Mouse (Mus musculus): ENCODE results near the gene Nfkbid. TPM values are rescaled to one million over a fixed set of nuclear protein-coding genes. Genes with fewer than 3 reads are reported as not detected.

The Nfkbid gene
- polyA plus RNA-seq (2015; fragmentation: Nextera tagmentation; extraction: Ambion mirVana) = 0.88 and 1.7 TPM in 2 replicates

DNA sequence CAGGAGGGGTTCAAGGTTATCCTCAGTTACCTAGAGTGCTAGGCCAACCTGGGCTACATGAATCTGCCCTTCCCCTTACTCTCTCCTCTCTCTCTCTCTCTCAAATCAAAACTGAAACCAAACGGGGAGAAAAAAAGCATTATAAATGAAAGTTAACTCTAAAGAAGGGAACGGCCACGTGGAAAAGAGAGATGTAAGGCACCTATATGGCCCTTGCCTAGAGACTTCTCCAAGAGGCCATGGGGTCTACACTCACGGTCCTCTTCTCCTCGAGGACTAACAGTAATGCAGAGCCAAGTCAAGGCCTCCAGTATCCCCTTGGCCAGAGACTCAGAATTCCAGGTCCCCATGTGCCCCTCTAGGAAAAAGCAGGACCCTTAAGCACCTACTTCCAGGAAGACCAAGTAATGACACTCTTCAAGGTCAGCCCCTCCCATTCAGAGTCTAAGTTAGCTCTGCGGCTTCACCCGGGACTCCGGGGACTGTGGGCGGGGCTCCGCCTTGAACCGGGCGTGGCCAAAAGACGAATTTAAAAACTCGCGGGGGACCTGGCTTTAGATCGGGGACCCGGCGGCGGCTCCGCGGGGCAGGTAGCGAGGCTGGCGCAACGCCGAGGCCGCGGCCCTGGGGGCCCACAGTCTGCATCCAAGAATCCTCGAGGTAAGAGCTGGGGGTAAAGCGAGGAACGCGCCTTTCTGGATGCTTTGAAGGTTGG is at the start of gene Nfkbid:
Gene Nfkbid (plus strand): TSS at position 558 of the 715 bp plus-strand sequence.

DNA sequence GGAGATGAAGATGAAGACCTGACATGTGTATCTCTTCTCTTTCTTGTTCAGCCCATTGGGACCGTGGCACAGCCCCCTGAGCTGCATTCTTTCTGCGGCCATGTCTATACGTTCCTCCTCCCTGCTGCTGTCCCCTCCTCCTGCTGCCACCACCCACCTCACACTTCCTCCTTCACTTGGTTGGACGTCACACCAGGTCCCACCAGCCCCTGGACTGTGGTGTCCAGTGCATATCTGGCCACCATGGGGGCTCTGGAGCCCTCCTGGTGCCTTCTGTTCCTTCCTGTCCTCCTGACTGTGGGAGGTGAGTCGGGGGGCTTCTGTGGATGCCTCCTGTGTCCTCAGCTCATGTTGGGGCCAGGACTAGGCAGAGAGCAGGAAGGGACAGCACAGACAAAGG is 7.9 kb upstream of the Nfkbid start, which contains the start of gene Tyrobp:
Gene Tyrobp (plus strand): TSS at position 165 of the 400 bp plus-strand sequence.

DNA sequence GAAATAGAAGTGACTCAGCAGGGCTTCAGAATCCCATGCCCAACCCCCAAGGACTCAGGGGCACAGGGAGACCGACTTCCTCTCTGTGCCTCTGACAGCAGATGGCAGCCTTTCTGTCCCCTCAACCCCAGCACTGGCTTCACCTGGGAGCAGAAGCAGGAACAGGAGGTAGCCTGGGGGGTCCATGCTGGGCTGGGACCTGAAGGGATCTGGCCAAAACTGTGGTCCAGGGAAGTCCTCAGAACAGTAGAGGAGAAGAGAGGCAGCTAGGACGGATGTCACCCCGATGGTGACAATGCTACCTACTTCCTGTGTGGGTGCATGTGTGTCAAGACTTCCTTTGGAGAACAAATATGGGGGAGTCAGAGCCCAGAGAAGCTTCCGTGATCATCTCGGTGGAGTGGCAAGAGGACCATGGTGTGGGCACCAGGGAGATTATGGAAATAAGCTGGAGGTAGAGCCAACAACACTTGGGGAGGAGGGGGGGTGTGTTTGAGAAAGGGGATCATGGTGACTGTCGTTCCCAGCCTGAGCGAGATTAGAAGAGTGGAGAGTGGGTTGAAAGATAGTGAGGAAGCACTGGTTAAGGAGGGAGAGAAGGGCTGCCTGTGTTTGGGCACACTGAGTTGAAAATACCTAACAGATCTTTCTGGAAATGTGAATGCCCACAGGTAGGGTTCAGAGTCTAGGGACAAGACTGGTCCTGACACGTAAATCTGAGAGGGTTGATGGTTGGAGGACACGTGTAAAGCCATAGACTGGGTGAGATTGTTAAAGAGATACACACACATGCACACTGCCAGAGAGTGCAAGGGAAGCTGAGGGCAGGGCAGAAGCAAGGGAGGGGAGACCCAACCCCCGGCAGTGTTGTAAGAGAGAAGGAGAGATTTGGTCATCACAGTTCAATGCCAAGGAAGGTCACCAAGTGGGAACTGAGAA is 1.7 kb upstream of the Nfkbid start, which contains the start of gene Hcst:
Gene Hcst (minus strand): TSS at position 294 of the 939 bp plus-strand sequence.

DNA sequence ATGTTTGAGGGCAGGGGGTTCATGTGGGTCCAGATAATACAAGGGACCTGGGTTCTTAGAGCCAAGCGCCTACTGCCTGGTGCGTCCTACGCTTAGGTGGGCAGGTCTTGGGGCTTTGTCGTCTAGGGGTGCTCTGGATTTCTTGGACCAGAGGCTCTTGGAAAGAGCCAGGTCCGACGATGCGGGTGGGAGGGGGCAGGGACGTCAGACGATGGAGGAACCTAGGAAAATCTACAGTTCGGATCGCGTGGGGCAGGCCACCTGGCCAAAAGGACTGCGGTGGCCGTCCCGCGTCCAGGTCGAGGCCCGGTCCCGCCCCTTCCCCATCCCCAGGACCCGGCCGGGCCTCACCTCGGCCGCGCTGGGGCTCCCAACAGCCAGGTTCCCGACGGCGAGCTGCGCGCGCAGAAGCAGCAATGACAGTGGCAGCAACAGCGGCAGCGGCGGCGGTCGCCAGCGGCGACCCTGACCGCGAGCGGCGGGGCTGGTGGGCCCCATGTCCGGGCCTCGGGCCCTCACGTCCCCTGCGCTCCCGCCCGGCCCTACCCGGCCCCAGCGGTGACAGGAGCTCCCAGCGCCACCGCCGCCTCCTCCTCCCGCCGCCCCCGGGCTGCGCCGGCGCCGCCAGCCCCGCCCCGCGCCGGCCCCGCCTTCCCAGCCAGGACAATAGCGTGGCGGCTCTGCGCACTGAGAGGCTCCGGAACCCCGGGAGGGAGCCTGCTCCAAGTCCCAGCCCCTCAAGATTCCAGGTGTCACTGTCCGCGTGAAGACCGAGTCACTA is 23.6 kb downstream of the Nfkbid start, which contains the start of gene Aplp1:
Gene Aplp1 (minus strand): TSS at position 565 of the 781 bp plus-strand sequence.

DNA sequence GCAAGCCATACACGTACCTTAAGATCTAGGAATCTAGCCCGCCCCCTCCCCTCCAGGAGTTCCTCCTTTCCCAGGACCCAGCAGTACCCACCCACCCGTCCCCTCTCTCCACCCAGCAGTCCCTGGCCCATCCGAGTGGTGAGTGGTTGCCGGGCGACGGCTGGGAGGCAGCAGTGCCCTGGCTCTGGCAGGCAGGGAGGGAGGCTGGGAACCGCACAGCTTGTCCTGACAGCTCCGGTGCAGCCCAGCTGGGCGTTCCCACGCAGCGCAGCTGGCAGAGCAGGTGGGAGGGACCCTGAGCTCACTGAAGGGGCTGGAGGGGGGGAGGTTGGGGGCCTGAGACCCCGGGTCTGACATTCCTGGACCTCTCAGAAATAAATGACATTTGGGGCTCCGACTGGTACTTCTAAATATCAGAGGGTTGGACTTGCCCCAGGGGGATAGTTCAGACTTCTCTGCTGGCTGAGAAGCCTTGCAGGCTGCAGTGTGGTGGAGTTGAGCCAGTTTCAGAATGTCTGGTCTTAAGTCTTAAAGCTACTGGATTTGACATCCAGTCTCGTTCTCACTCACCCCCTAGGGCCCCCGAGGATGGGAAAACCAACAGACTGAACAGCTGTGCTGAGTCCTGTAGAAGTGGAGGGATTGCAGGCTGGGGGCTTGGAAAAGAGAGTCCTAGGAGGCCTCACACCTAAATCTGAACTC is 36.2 kb downstream of the Nfkbid start, which contains the start of the genes Kirrel2 and Nphs1:
Gene Kirrel2 (minus strand): TSS at position 62 of the 702 bp plus-strand sequence.
Gene Nphs1 (plus strand): TSS at position 687 of the 702 bp plus-strand sequence.

Other genes with a start within 250 kb of the Nfkbid start
- 44.3 and 48.0 TPM in 2 replicates for gene Cox7a1, start 237.6 kb upstream of the Nfkbid start, polyA plus RNA-seq (2015; fragmentation: Nextera tagmentation; extraction: Ambion mirVana)
- 132 and 167 TPM in 2 replicates for gene Capns1, start 222.9 kb upstream of the Nfkbid start, polyA plus RNA-seq (2015; fragmentation: Nextera tagmentation; extraction: Ambion mirVana)
- 136 and 153 TPM in 2 replicates for gene Polr2i, start 189.8 kb upstream of the Nfkbid start, polyA plus RNA-seq (2015; fragmentation: Nextera tagmentation; extraction: Ambion mirVana)
- gene Tbcb, start 189.5 kb upstream of the Nfkbid start, polyA plus RNA-seq (2015; fragmentation: Nextera tagmentation; extraction: Ambion mirVana) = 167 and 170 TPM in 2 replicates
- not detected in 2 replicates for gene Ovol3, start 186.0 kb upstream of the Nfkbid start, polyA plus RNA-seq (2015; fragmentation: Nextera tagmentation; extraction: Ambion mirVana)
- gene Thap8, start 141.6 kb upstream of the Nfkbid start, polyA plus RNA-seq (2015; fragmentation: Nextera tagmentation; extraction: Ambion mirVana) = 0.43 and 0.65 TPM in 2 replicates
- 2.7 and 3.7 TPM in 2 replicates for gene Wdr62, start 141.3 kb upstream of the Nfkbid start, polyA plus RNA-seq (2015; fragmentation: Nextera tagmentation; extraction: Ambion mirVana)
- 23.7 and 60.5 TPM in 2 replicates for gene Clip3, start 130.0 kb upstream of the Nfkbid start, polyA plus RNA-seq (2015; fragmentation: Nextera tagmentation; extraction: Ambion mirVana)
- gene Alkbh6, start 113.0 kb upstream of the Nfkbid start, polyA plus RNA-seq (2015; fragmentation: Nextera tagmentation; extraction: Ambion mirVana) = 67.9 and 101 TPM in 2 replicates
- 10.1 and 17.2 TPM in 2 replicates for gene Syne4, start 106.9 kb upstream of the Nfkbid start, polyA plus RNA-seq (2015; fragmentation: Nextera tagmentation; extraction: Ambion mirVana)
- 1.7 and 4.2 TPM in 2 replicates for gene E130208F15Rik, start 100.0 kb upstream of the Nfkbid start, polyA plus RNA-seq (2015; fragmentation: Nextera tagmentation; extraction: Ambion mirVana)
- 19.9 and 24.4 TPM in 2 replicates for gene Sdhaf1, start 97.8 kb upstream of the Nfkbid start, polyA plus RNA-seq (2015; fragmentation: Nextera tagmentation; extraction: Ambion mirVana)
- 7.0 and 8.6 TPM in 2 replicates for gene Lrfn3, start 59.0 kb upstream of the Nfkbid start, polyA plus RNA-seq (2015; fragmentation: Nextera tagmentation; extraction: Ambion mirVana)
- 130 and 219 TPM in 2 replicates for gene Tyrobp, start 8.0 kb upstream of the Nfkbid start, polyA plus RNA-seq (2015; fragmentation: Nextera tagmentation; extraction: Ambion mirVana)
- gene Hcst, start 1.9 kb upstream of the Nfkbid start, polyA plus RNA-seq (2015; fragmentation: Nextera tagmentation; extraction: Ambion mirVana) = 6.9 and 9.5 TPM in 2 replicates
- gene Aplp1, start 23.8 kb downstream of the Nfkbid start, polyA plus RNA-seq (2015; fragmentation: Nextera tagmentation; extraction: Ambion mirVana) = 66.4 and 132 TPM in 2 replicates
- not detected in 2 replicates for gene Kirrel2, start 36.0 kb downstream of the Nfkbid start, polyA plus RNA-seq (2015; fragmentation: Nextera tagmentation; extraction: Ambion mirVana)
- 0.10 and 0.17 TPM in 2 replicates for gene Nphs1, start 36.6 kb downstream of the Nfkbid start, polyA plus RNA-seq (2015; fragmentation: Nextera tagmentation; extraction: Ambion mirVana)
- 3.3 and 7.4 TPM in 2 replicates for gene Prodh2, start 71.9 kb downstream of the Nfkbid start, polyA plus RNA-seq (2015; fragmentation: Nextera tagmentation; extraction: Ambion mirVana)
- 5.8 and 11.5 TPM in 2 replicates for gene Arhgap33, start 113.3 kb downstream of the Nfkbid start, polyA plus RNA-seq (2015; fragmentation: Nextera tagmentation; extraction: Ambion mirVana)
- 21.9 and 51.7 TPM in 2 replicates for gene Hspb6, start 130.4 kb downstream of the Nfkbid start, polyA plus RNA-seq (2015; fragmentation: Nextera tagmentation; extraction: Ambion mirVana)
- 5.8 and 6.8 TPM in 2 replicates for gene Proser3, start 130.6 kb downstream of the Nfkbid start, polyA plus RNA-seq (2015; fragmentation: Nextera tagmentation; extraction: Ambion mirVana)
- 57.6 and 67.2 TPM in 2 replicates for gene Lin37, start 138.1 kb downstream of the Nfkbid start, polyA plus RNA-seq (2015; fragmentation: Nextera tagmentation; extraction: Ambion mirVana)
- 83.5 and 101 TPM in 2 replicates for gene U2af1l4, start 141.6 kb downstream of the Nfkbid start, polyA plus RNA-seq (2015; fragmentation: Nextera tagmentation; extraction: Ambion mirVana)
- 2.8 and 5.1 TPM in 2 replicates for gene Gm49396, start 141.6 kb downstream of the Nfkbid start, polyA plus RNA-seq (2015; fragmentation: Nextera tagmentation; extraction: Ambion mirVana)
- 179 and 205 TPM in 2 replicates for gene Psenen, start 141.9 kb downstream of the Nfkbid start, polyA plus RNA-seq (2015; fragmentation: Nextera tagmentation; extraction: Ambion mirVana)
- gene Igflr1, start 143.7 kb downstream of the Nfkbid start, polyA plus RNA-seq (2015; fragmentation: Nextera tagmentation; extraction: Ambion mirVana) = 0.72 and 1.8 TPM in 2 replicates
- gene Kmt2b, start 167.0 kb downstream of the Nfkbid start, polyA plus RNA-seq (2015; fragmentation: Nextera tagmentation; extraction: Ambion mirVana) = 3.7 and 4.5 TPM in 2 replicates
- gene Zbtb32, start 177.2 kb downstream of the Nfkbid start, polyA plus RNA-seq (2015; fragmentation: Nextera tagmentation; extraction: Ambion mirVana) = 0.11 and 0.51 TPM in 2 replicates
- gene Upk1a, start 191.1 kb downstream of the Nfkbid start, polyA plus RNA-seq (2015; fragmentation: Nextera tagmentation; extraction: Ambion mirVana) = 0.55 and 0.79 TPM in 2 replicates
- 1,273 and 1,293 TPM in 2 replicates for gene Cox6b1, start 204.4 kb downstream of the Nfkbid start, polyA plus RNA-seq (2015; fragmentation: Nextera tagmentation; extraction: Ambion mirVana)
- gene Etv2, start 214.1 kb downstream of the Nfkbid start, polyA plus RNA-seq (2015; fragmentation: Nextera tagmentation; extraction: Ambion mirVana) = not detected in 2 replicates
- gene Rbm42, start 228.6 kb downstream of the Nfkbid start, polyA plus RNA-seq (2015; fragmentation: Nextera tagmentation; extraction: Ambion mirVana) = 83.9 and 102 TPM in 2 replicates
- gene Haus5, start 243.3 kb downstream of the Nfkbid start, polyA plus RNA-seq (2015; fragmentation: Nextera tagmentation; extraction: Ambion mirVana) = 14.3 and 19.0 TPM in 2 replicates
- gene Pmis2, start 249.9 kb downstream of the Nfkbid start, polyA plus RNA-seq (2015; fragmentation: Nextera tagmentation; extraction: Ambion mirVana) = not detected in 2 replicates

Data from adrenal gland, postnatal 0 days (tissue).